Mouse (Mus musculus): ENCODE results near the gene Plgrkt.

Gene Plgrkt

DNA sequence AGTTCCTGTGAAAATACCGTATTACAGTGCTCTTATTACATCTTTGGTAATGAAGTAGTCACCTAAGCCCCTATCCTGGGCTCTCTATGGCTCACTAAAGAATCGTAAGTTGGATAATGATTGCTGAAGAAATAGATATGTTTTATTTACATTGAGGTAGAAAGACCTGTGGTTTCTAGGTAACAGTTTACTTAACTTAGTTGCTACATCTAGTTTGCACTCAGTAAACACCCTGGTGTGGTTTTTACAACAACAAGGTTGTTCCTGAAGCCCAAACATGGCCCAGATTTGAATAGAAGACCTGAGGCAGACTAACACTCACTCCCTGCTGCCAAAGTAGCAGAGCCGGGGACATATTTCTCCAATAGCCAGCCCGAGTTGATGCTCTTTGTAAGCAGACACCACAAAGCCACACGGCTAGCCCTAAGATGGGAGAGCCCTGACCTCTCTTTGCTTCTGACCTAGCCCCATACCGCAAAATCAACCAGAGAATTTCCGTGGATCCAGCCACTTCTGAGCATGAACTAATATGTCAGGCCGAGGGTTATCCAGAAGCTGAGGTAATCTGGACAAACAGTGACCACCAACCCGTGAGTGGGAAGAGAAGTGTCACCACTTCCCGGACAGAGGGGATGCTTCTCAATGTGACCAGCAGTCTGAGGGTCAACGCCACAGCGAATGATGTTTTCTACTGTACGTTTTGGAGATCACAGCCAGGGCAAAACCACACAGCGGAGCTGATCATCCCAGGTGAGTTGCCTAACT, 12.8 kb upstream of the Plgrkt start:
- DNase-seq: no peak

DNA sequence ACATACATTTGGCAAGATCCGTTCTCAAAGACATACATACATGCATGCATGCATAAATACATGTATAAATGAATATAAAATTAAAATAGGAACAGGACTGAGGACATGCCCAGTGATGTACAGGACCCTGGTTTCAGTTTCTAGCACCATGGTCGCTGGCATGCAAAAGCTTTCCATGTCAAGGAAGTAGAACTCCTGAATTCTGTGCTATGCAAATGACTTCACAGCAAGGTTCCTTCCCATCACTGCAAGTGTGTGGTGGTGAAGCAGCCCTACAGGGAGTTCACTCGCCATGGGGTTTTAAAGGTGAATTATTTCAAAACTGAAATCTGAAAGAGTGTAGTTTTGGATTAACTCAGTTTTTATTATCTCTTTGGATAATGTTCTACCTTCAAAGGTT, 9.2 kb upstream of the Plgrkt start:
- DNase-seq: no peak

DNA sequence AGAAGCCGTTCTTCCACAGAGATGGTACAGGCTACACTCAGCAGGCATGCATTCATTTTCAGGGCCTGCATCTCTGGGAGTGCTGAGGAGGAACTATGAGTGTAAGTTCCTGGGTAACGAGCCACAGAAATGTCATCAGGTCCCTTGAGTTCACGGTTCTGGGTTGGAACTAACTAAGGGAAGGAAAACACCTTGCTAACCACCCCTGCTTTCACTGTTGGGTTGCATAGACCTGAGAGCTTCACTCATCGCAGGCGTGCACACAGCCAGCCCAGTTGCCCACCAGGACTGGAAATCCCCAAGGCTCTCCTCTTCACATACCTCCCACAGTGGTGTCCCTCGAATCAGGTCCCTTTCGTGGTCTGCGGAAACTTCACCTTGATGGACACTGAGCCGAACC, 7.8 kb upstream of the Plgrkt start:
- no peak for DNase-seq

GRCm38 (mm10) chr19:29373438-29373837, 6.2 kb upstream of the Plgrkt start:
- no peak for DNase-seq

DNA sequence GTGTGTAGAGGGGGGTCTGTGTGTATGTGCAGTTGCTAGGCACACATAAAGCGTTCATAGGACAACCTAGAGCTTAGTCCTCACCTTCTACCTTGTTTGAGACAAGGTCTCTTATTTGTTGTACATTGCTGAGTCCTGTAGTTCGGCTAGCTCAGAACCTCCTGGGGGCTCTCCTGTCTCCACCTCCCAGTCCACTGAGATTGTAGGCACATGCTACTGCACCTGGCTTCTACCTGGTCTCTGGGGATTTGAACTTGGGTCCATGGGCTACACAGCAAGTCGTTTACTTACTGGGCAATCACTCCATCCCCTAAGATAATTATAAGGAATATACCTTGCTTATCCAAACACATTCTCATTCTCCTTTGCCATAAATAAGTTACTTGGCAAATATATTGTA, 5.4 kb upstream of the Plgrkt start:
- no peak for DNase-seq

GRCm38 (mm10) chr19:29372138-29372537, 4.9 kb upstream of the Plgrkt start:
- DNase-seq: no peak

DNA sequence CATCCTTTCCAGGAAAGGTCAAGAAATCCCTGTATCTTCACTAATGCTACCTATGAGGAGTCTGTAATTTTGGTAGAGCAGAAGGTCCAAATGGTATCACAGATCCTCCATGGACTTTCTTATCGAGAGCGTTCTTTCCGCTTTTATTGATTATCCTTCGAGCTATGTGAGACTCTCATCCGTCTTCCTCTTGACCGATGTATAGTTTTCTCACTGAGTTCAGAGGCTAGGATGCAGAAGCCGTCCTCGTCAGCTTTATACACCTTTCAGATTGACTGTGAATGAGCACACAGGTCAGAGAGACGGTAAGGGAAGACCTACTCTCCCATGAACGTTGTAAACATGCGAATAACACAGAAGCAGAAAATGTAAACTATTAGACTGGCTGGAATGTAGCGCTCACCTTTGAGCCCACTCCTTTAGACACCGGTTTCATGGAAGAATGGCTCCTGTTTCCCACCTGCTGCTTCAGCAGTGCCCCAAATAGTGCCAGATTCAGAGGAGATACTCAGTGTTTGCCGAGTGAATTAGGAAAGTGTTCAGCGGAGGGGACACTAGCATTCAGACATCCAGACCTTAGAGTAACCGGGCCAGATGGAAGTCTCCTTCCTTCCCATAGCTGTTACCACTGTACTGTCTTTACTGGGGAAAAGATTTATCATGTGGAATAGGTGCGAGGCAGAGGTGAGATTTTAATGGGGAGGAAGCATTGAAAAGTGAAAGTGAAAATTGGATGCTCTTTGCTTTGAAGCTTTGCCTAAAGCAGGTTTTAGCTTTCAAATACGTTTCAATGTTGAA, 4.3 kb upstream of the Plgrkt start:
- DNase-seq: no peak

DNA sequence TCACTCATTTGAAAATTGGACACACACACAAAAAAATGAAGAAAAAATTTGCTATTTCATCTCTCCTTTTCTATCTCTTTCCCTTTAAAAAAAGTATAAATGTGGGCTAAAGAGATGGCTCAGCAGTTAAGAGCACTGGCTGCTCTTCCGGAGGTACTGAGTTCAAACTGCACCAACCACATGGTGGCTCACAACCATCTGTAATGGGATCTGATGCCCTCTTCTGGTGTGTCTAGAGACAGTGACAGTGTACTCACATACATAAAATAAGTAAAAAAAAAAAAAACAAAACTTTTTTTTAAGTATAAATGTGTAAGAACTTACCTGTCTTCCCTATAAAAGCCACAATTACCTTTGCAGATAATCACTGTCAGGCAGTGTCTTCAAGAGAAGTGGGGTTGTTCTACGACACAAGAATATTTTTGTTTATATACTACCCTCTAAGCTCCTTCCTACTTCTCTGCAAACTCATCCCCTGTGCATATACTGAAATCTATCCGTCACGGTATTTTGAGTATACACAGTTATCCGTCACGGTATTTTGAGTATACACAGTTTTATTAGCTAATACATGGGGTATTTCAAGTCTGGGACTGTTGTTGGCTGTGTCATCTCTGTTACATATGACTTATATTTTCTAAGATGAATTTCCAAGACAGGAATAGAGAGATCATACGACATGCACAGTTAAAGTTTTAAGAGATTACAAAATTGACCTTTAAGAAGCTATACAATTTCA, 3.5 kb upstream of the Plgrkt start:
- no peak for DNase-seq

DNA sequence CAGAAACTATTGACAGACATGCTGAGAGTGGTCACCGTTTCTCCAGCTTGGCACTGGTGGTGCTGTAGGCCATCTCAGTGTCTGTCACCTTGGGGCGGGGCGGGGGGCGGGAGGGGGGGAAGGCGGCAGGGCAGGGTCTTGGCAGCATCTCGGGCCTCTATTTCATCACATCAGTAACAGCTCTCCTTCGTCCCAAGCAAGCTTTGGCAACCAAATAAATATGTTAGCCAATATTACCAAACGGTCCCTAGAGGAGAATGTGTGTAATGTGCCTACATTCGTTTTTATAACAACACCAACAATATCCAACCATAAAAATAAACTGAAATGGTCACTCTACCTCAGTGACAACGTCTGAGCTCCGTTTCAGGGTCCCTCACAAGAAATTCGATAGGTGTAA, 2.9 kb upstream of the Plgrkt start:
- DNase-seq: no peak

DNA sequence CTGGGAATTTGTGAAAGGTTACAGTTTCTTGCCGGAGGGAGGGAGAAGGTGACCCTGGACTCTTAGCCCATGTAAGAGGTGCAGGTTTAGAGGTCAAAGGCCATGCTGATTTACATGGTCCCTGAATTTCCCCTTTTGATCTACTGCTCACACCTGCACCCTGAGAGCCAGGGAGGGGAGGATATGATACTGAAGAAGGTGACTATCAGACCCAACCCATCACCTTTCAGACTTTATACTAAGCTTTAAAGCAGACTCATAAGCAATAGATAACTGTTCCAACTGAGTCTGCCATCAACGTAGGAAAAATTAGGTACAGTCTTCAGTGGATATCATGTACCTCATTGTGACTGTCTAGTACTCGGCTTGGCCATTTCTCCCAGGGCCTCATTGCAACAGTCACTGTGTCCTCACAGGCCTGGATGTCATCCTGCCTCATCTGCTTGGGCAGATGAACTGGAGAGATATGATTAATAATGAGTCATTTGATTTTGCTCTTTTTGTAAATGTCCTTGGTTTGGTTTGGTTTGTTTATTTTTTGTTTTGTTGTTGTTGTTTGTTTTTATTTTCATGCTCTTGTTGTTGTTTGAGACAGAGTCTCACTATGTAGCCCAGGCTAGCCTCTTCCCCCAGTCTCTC, 1.6 kb upstream of the Plgrkt start:
- DNase-seq: no peak

DNA sequence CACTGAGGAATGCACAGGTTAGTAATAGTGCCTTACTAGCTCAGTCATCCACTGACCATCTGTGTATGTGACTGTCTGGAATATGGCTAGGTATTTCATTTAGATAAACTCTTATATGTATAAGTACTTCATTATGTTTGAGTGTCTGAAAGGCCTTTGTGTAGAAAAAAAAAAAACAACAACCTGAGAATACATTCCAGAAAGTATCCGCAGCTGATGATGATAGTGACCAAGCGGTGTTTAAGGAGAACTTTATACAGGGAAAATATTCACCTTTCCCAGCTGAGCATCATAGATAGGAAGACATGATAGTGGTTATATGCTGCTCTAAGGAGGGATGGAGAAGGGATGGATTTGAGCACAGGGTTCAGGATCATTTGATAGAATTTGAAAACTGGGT, 851 bp upstream of the Plgrkt start:
- DNase-seq: no peak

DNA sequence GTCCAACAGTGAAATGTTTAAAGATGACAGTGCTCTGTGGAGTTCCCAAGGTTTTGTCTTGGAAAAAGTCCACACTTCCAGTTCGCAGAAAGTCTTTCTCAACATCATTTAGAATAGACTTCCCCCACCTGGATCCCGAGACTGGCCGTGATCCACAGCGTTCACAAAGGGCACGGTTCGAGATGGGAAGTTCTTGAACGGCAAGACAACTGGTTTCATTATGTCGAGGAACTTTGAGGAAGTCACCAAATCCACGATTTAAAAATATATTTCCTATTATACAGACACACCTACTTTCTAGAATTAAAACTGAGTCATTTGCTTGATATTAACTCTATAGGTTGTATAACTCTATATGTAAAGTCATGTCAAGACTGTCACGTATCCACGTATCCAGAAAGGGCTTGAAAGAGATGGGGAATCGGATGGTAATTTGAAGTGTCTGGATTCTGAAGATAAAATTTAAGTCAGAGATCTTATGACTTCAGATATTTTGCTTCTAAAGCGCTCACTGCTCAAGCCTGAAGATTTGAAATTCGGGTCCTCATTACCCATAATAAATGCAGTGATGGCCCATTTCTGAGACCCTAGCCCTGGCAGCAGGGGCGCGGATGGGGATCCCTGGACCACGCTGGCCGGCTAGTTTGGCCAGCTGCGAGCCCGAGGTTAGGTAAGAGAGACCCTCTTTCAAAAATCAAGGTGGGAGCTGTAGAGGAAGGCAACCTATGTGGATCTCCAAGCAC, 793 bp downstream of the Plgrkt start:
- DNase-seq: no peak

- no peak for DNase-seq
Observed at GRCm38 (mm10) chr19:29365105-29365504, 2.1 kb downstream of the Plgrkt start.

DNA sequence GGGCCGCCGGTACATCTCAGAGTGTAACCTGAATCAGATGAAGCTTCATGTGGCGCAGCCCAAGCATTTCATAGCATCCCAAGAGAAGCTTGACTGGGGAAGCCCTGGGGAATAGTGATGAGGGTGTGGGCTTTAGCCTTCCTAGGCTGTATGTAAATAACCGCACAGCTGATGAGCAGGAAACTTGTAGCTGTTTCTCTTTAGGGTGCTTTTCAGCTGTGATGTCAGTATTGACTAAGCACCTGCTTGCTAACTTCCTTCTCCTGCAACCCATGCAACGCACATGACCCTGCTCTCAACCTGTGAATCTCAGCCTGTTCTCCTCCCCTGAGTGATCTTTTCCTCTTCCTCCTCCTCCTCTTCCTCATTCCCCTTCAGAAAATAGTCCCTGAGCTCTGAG, 3.1 kb downstream of the Plgrkt start:
- no peak for DNase-seq

DNA sequence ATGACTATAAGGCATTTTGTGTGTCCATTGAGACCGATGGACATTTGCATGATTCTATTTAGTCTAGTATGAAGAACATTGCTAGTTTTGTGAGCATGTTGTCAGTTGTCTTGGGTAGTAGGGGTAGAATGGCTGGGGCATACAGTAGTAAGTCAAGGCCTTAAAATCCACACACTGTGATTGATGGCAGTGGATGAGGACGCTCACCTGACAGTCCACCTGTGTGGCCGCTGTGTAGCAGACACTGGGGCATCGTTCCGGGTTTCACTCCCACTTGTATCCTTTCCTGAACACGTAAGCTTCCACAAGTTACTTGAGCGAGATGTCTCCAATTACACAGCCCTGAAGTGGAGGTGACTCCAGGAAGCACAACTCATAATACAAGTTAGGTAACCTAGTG, 3.6 kb downstream of the Plgrkt start:
- DNase-seq: no peak

GRCm38 (mm10) chr19:29362173-29362930, 4.8 kb downstream of the Plgrkt start:
- no peak for DNase-seq

DNA sequence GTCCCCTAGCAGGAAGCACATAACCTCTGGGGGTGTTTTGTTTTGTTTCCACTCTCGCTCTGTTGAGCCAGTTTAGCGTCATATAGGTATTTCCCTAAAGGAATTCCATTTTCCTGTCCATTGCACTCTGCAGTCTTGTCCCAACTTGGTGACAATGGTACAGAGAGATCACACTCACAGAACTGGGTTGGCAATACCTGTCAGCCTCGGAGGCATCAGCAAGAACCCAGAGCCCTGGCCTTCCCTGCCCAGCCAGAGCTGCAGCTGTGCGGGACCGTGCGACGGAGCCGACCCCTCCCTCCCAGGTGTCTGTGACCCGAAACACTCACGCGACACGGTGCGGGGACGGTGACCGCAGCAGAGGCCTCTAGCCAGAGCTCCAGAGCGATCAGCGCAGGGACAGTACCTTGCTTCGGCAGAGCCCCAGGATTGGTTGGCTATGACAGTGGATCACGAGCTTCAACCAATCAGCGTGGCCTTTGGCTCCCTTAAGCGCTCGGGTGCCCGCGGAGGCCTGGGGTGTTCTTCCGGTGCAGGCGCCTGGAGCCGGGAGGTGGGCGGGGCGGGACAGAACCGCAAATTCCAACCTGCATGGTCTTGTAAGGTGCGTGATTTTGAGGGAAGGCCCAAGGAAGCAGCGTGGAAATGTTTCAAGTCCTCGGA, 5.6 kb downstream of the Plgrkt start:
- DNase-seq: peak; percentile 94

DNA sequence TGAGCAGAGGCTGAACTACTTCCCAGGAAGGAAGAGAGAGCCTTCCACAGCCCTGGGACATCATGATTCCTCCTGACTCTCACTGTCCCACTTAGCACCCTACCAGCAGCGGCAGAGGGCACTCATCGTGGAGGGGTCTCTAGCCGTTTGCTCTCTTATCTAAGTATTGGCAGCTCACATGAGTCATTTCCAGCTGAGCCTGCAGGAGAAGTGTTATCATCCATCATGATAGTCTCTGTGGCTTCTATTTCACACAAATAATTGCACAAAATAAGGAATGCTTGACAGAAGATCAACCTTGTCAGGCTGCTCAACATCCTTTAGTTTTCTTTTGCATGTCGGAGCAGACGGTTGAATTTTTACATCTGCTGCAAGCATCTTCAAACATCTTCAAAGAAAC, 6.9 kb downstream of the Plgrkt start:
- DNase-seq: no peak

- no peak for DNase-seq
Observed at GRCm38 (mm10) chr19:29356281-29356680, 10.9 kb downstream of the Plgrkt start.

DNA sequence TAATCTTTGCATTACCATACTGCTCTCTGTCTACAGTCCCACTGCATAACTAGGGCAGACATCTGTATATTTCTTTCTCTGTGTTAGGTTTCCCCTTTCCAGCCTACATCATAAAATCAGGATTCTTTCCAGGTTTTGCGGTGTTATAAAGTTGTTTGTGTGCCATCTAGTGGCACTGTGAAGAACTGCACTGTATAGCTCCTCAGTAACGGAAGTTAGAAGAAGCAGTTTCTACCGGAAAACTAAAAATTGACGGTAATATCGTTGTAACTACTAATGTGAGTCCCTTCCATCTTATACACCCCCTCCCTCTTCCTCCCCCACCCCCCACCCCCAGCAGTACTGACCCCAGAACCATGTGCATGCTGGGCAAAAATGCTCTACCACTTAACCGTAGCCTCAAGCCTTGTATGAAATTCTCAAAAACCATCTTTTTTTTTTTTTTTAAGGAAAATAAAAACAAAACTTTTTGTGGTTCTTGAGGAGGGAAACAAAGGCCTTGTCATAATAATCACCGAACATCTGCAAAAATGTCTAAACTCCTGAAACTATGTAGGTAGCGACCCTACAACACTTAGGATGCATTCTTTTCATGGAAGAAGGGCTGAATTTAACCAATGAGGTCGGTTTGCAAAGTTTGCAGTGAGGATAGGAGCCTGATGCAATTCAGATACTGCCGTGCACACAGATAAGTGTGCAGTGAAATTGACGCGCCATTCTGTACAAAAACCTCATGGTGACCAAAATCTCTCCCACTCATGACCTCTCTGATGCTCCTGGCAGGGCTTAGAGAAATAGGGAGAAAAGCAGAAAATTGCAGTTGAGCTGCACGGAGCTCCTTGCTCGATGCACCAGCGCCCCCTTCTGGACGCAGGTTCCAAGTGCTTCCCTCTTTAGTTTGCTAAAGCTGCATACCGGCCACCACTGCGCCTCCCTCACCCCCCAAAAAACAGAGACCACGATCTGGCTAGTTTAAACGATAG, 12.0 kb downstream of the Plgrkt start:
- peak; percentile 89 for DNase-seq

Data from kidney, adult 9 months (tissue).